Mouse (Mus musculus) layer of hippocampus, adult 18-20 months (tissue): ENCODE results near the gene Ank3. TPM values are rescaled to one million over a fixed set of nuclear protein-coding genes. Genes with fewer than 3 reads are reported as not detected.

Source experiments
- DNase-seq, 2 experiments: peaks; one replicate each; pipeline ENCODE4 v3.0.0; 2022; ENCODE audit warnings: low spot score in 2 of 2
- total RNA-seq, 2 experiments: library from RNA; stranded (reverse); gene quantifications; 2 replicates each; pipeline ENCODE4 v1.2.3; 2021

The Ank3 gene
- total RNA-seq, 2 experiments from 2014 or later, result 414 to 427 TPM

- DNase-seq, result no peak
These were observed 172.1 kb downstream of the Ank3 start for GRCm38 (mm10) chr10:69570466-69571288.

- DNase-seq, result no peak
These were observed 172.8 kb downstream of the Ank3 start for GRCm38 (mm10) chr10:69571422-69571821.

DNA sequence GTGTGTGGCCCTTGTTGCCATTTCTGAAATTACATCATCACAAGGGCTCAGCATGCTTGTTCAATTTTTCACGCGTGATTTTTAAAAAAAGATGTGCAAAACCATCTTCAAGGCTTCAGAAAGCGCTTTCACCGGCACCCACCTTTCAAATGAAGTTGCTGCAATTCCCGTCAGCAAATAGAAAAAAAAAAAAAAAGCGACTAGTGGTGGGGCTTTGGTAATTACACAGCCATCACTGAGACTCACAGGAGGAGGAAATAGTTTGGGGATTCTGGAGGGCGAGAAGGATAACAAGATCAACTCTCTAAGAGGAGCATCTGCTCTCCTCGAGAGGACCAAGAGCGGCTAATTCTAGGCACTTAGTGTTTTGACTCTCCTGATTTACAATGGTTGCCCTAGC, 173.4 kb downstream of the Ank3 start:
- DNase-seq, result no peak

GRCm38 (mm10) chr10:69573054-69573453, 174.5 kb downstream of the Ank3 start:
- no peak for DNase-seq

DNA sequence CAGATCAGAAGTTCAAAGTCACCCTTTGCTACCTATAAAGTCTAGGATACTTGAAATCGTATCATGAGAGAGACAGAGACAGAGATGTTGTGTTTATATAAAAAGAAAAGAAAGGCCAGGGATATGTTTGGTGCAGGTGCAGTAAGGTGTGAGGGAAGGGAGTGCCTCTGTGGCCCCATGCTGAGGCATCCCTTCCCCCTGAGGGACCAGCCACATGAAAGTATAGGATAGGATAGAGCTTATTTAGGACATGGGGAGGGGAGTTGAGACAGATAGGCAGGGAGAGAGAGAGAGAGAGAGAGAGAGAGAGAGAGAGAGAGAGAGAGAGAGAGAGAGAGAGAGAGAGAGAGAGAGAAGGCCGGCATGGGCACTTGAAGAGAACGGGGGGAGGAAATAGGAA, 175.2 kb downstream of the Ank3 start:
- no peak for DNase-seq

GRCm38 (mm10) chr10:69574190-69574663, 175.7 kb downstream of the Ank3 start:
- DNase-seq, result no peak

GRCm38 (mm10) chr10:69574894-69575293, 176.3 kb downstream of the Ank3 start:
- DNase-seq, result peak in 1 of 2 experiments; percentile 49

GRCm38 (mm10) chr10:69575451-69575850, 176.9 kb downstream of the Ank3 start:
- no peak for DNase-seq

DNA sequence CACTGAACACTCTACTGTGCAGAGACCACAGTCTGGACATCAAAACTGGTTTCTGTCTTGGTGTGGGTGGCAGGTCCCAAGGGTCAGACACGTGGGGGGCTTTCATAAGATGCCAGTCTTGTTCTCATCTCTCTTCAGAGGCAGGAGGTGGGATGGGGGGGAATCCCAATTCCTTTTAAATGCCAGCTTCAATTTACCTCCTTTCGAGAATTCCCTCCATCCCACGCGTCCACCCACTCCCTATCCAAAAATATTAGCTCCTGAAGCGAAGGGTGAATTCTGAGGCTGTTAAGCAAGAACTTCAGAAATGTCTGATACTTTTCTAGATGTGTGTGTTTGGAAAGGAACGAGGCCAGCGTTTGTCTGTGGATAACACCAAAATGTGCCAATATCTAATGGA, 177.7 kb downstream of the Ank3 start:
- no peak for DNase-seq

DNA sequence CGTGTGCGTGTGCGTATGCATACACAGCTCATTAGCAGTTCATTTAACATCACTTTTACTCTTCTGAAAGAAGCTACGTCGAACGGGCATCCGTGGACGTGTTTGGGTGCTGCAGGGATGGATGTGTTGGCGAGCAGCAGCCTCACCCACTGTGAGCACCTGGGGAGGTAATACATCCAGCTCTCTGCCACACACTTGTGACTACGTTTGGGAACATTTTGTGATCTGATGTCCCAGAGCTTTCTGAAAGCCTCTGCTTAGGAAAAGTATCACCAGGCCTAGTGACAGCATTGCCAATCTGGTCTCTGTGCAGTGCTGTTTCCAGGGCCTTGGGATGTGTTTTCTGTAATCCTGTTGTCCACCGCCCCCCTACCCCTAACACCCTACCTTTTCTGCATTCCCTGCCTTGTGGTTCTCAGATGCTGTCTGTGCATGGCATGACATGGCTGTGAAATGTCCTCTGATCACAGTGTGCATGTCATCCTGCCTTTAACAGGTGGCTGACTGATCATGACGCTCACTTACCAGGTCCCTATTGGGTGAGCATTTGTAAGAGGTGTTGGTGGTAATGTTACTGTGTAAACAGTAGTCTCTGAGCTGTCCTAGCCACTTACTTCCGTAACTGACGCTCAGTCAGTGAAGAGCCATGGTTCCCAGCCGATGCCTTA, 178.6 kb downstream of the Ank3 start:
- DNase-seq, result peak in 1 of 2 experiments; percentile 51

DNA sequence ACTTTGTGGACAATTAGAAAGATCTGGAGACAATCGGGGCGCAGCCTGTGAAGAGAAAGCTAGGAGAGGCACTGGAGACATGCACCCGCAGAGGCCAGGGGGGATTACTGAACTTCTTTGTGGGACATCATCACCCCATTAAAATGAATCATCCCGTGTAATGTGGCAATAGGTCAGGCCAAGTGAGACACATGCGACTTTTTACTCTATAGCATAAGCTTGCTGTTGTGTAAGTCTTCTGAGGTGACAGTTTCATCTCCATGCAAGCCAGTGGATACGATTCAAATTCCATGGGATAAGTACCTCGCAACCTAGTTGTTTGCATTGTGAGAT, 179.1 kb downstream of the Ank3 start:
- no peak for DNase-seq

GRCm38 (mm10) chr10:69579585-69579984, 181.0 kb downstream of the Ank3 start:
- DNase-seq, result peak; percentile 79 to 90

- no peak for DNase-seq
These were observed 183.0 kb downstream of the Ank3 start for GRCm38 (mm10) chr10:69581525-69581924.

- no peak for DNase-seq
These were observed 185.4 kb downstream of the Ank3 start for GRCm38 (mm10) chr10:69583874-69584481.

DNA sequence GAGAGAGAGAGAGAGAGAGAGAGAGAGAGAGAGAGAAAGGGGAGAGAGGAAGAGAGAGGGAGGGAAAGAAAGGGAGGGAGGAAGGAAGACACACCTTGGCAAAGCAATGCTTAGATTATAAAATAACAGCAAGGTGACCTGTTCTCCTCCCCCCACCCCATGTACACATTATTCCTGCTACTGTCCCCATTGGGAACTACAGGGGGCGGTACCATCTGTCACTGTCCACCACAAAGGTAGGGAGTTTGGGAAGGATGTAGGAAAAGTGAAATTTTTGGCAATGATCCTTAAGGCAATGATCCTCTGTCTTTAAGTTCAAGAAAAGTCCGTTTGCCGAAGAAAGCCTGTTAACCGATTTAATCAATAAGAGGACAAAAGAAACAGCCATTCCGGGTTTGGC, 186.0 kb downstream of the Ank3 start:
- DNase-seq, result no peak

DNA sequence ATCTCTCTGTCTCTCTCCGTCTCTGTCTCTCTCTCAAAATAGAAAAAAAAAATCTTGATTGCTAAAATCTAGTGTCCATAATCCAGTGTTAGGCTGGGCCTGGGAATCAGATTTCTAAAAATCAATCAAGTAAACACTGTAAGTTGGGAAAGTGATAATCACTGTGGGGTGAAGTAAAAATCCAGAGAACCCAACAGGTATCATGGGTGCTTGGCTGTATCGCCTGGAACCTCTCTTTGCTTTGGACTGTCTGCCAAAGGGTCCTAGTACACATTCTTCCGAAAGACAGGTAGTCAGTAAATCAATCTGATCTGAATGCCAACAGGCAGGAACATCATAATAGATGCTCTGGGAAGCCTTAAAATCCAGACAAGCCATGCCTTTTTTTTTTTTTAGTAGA, 186.7 kb downstream of the Ank3 start:
- DNase-seq, result no peak

DNA sequence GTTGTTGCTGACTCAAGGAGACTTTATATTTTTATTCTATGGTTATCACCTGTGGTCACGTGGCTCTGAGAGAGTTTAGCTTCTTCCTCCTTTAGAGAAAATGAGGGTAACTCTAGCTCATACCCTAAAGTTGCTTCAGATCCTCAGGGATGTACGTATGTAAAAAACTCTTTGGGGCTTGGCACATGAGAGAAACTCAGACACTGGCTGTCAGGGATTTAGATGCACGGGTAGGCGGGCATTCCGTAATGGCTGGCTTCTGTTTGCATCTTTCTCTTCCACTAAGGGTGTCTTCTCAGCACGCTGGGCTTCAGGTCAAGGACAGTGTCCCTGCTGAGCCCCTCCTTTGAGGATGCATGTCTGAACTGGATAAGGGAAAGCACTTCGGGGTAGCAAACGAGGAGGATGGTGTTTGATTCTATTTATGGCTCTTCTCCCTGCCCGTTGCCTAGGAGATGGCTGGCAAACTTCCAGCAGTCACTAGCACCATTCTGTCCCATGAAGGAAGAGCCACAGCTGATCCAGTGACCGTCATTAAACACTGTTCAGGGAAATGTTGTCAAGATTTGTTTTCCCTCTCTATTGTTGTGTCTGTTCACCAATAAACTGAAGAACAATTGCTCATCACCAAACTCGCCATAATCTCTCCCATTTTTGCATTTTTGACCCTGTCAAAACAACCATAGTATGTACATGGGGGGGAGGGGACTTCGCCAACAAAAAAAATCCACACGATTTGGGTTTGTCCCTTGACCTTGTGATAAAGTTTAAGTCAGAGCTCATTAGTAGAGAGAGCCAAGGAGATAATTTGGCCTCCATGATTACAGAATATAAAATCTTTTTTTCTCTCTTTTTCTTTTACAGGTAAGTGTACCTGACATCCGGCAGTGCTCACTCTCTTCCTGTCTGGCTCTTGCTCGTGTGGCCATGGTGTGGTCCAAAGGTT, 195.9 kb downstream of the Ank3 start:
- DNase-seq, result peak; percentile 56 to 75

GRCm38 (mm10) chr10:69595487-69595886, 196.9 kb downstream of the Ank3 start:
- DNase-seq, result no peak

- no peak for DNase-seq
These were observed 202.9 kb downstream of the Ank3 start for GRCm38 (mm10) chr10:69601471-69601870.

DNA sequence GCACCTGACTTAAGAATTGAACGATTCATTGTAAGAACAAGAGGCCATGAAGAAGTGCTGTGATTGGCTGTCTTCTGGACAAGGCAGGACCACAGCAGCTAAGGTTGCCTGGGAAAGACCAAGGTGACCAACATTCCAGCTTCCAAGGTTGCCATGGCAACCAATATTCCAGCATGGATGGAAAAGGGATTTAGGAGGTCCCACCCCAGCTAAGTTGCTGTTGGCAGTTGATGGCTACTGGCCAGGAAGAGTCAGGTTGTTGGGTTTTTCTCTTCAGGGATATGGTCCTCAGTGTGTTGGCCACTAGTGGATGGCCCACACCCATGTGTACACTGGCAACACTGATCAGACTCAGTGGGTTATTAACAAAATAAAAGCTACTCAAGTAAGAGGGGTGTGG, 204.1 kb downstream of the Ank3 start:
- DNase-seq, result no peak

DNA sequence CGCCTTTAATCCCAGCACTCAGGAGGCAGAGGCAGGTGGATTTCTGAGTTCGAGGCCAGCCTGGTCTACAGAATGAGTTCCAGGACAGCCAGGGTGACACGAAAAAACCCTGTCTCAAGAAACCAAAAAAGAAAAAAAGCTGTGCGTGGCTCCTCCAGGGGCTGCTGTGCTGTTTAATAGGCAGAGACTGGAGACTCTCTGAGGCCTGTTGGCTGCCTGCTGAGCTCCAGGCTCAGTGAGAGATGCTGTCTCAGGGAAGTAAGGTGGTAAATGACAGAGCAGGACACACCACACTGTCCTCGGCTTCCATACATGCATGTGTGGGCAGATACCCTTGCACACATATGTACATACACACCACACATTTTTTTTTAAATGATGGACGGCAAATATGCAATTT, 206.0 kb downstream of the Ank3 start:
- no peak for DNase-seq
